Mouse (Mus musculus) liver, adult 2 months (tissue): ENCODE measurements around the gene Sebox. TPM values are rescaled to one million over a fixed set of nuclear protein-coding genes. Genes with fewer than 3 reads are reported as not detected.

Experiments used
- DNase-seq: peaks from one replicate; pipeline ENCODE4 v3.0.0-alpha.2; 2011; ENCODE audit warnings: low read depth, low spot score; ENCODE audit errors: extremely low read depth
- H3K27ac ChIP-seq: fragments of 200-500 bp; replicated peaks from 2 replicates; pipeline ENCODE4 v1.5.1; 2012; ENCODE audit warnings: low read depth, mild to moderate bottlenecking, control low read depth, inconsistent platforms, low read length; ENCODE audit not compliant: insufficient read depth
- H3K27me3 ChIP-seq: fragments of 200-500 bp; 2 replicates; pipeline ENCODE4 v1.6.1; 2012; ENCODE audit warnings: mild to moderate bottlenecking, moderate library complexity, low read length, inconsistent platforms; ENCODE audit not compliant: control insufficient read depth, insufficient read depth
- H3K36me3 ChIP-seq: fragments of 200-500 bp; 2 replicates; pipeline ENCODE4 v1.6.1; 2012; ENCODE audit warnings: low read length, inconsistent platforms; ENCODE audit not compliant: control insufficient read depth, insufficient read depth
- H3K4me1 ChIP-seq: fragments of 200-500 bp; 2 replicates; pipeline ENCODE4 v1.6.1; 2011; ENCODE audit warnings: low read length; ENCODE audit not compliant: control insufficient read depth, insufficient read depth
- H3K4me3 ChIP-seq: fragments of 200-500 bp; 2 replicates; pipeline ENCODE4 v1.5.1; 2011; ENCODE audit warnings: low read depth, mild to moderate bottlenecking, control low read depth, low read length, moderate library complexity; ENCODE audit not compliant: insufficient read depth
- H3K79me2 ChIP-seq: fragments of 200-500 bp; 2 replicates; pipeline ENCODE4 v1.6.1; 2012; ENCODE audit warnings: inconsistent platforms, mild to moderate bottlenecking, low read length, moderate library complexity; ENCODE audit not compliant: control insufficient read depth, insufficient read depth
- H3K9ac ChIP-seq: fragments of 200-500 bp; 2 replicates; pipeline ENCODE4 v1.6.1; 2012; ENCODE audit warnings: low read depth, mild to moderate bottlenecking, control low read depth, inconsistent platforms, low read length
- CTCF ChIP-seq: fragments of 200-500 bp; IDR thresholded peaks from 2 replicates; pipeline ENCODE4 v1.5.1; 2011; ENCODE audit warnings: low read depth, low read length, control low read depth
- POLR2A ChIP-seq: fragments of 200-500 bp; IDR thresholded peaks from 2 replicates; pipeline ENCODE4 v1.6.1; 2011; ENCODE audit warnings: low read length, control low read depth; ENCODE audit not compliant: insufficient read depth; ENCODE audit errors: extremely low read depth
- whole genome bisulfite sequencing: fragments of 180-500 bp; shearing (Covaris S2); methylation state at CpG from one replicate; pipeline ENCODE4 v1.1.7; 2018; 5-methylcytosine and 5-hydroxymethylcytosine counted together
- polyA plus RNA-seq: library from polyadenylated mRNA; depleted of rRNA; stranded (reverse); fragments of >200 nt; gene quantifications from 2 replicates; pipeline ENCODE4 v1.2.3, GENCODE M21; 2012
- total RNA-seq: library from RNA; depleted of rRNA; stranded (reverse); fragments of >200 nt; gene quantifications from 2 replicates; pipeline ENCODE4 v1.2.3, GENCODE M21; 2014

The Sebox gene
- total and polyA plus RNA-seq, 2 experiments = 0.37 to 0.91 TPM

GRCm38 (mm10) chr11:78534516-78534915 is 31.3 kb downstream of the Sebox start:
- Histone ChIP-seq H3K4me3 (peak overlapping the region; percentile 81; the same call in 1 of the 2 replicates), H3K36me3 (peaks cover 5% of the 10 kb centered on the region; the same call in 1 of the 2 replicates), H3K27ac (no peak overlapping the region), H3K4me1 (peaks cover 11% of the 10 kb centered on the region), H3K79me2 (peaks cover 15% of the 10 kb centered on the region; the same call in 1 of the 2 replicates), H3K9ac (no peak overlapping the region), H3K27me3 (no peaks in the 10 kb centered on the region)
- no peak for TF ChIP-seq CTCF
- TF ChIP-seq POLR2A = no peak
- WGBS = 72% methylated on average over 4 of the region's 4 CpGs
- DNase-seq = no peak

- peak overlapping the region; percentile 79 for H3K27ac ChIP-seq
- no peaks in the 10 kb centered on the region for H3K27me3 ChIP-seq
- H3K36me3 ChIP-seq = peaks cover 11% of the 10 kb centered on the region
- peak; percentile 75 for DNase-seq
- no peak for TF ChIP-seq CTCF
- TF ChIP-seq POLR2A = no peak
- 1% methylated on average over 23 of the region's 23 CpGs for WGBS
- H3K79me2 ChIP-seq = peaks cover 15% of the 10 kb centered on the region; the same call in 1 of the 2 replicates
- peaks cover 11% of the 10 kb centered on the region for H3K4me1 ChIP-seq
- H3K9ac ChIP-seq = peak overlapping the region; percentile 81
- H3K4me3 ChIP-seq = peak overlapping the region; percentile 81
Observed at GRCm38 (mm10) chr11:78535376-78536079, 32.3 kb downstream of the Sebox start.

GRCm38 (mm10) chr11:78536080-78536689 is 32.9 kb downstream of the Sebox start, which contains the start of the genes Tnfaip1 and Ift20:
Tnfaip1 (minus strand) TSS chr11:78536332.
Ift20 (plus strand) TSS chr11:78536361.
- Histone ChIP-seq H3K36me3 (peaks cover 16% of the 10 kb centered on the region), H3K27me3 (no peaks in the 10 kb centered on the region), H3K4me1 (peaks cover 11% of the 10 kb centered on the region), H3K79me2 (peaks cover 15% of the 10 kb centered on the region; the same call in 1 of the 2 replicates), H3K4me3 (peak within 1 kb of the TSS; percentile 86), H3K9ac (peak within 1 kb of the TSS; percentile 87), H3K27ac (peak within 1 kb of the TSS; percentile 79)
- peak; percentile 98 for DNase-seq
- TF ChIP-seq POLR2A = peak; percentile 77
- no peak for TF ChIP-seq CTCF
- under 1% methylated on average over 52 of the region's 52 CpGs for WGBS

GRCm38 (mm10) chr11:78536690-78537084 is 33.4 kb downstream of the Sebox start:
- no peak for DNase-seq
- Histone ChIP-seq H3K27ac (peak overlapping the region; percentile 76), H3K36me3 (peaks cover 19% of the 10 kb centered on the region), H3K9ac (peak overlapping the region; percentile 87), H3K4me1 (peaks cover 11% of the 10 kb centered on the region), H3K27me3 (no peaks in the 10 kb centered on the region), H3K79me2 (peaks cover 15% of the 10 kb centered on the region; the same call in 1 of the 2 replicates), H3K4me3 (peak overlapping the region; percentile 86)
- under 1% methylated on average over 14 of the region's 14 CpGs for WGBS
- no peak for TF ChIP-seq CTCF
- no peak for TF ChIP-seq POLR2A

GRCm38 (mm10) chr11:78540358-78540757 is 37.1 kb downstream of the Sebox start:
- Histone ChIP-seq H3K36me3 (peaks cover 29% of the 10 kb centered on the region), H3K27ac (no peak overlapping the region), H3K9ac (no peak overlapping the region), H3K4me3 (no peak overlapping the region), H3K79me2 (peaks cover 17% of the 10 kb centered on the region; the same call in 1 of the 2 replicates), H3K27me3 (no peaks in the 10 kb centered on the region), H3K4me1 (peaks cover 13% of the 10 kb centered on the region)
- TF ChIP-seq CTCF (no peak), POLR2A (no peak)
- peak; percentile 65 for DNase-seq
- WGBS = 42% methylated on average over 3 of the region's 3 CpGs
